Mouse (Mus musculus) liver, adult 2 months (tissue): ENCODE results near the gene Zfp747. TPM values are rescaled to one million over a fixed set of nuclear protein-coding genes. Genes with fewer than 3 reads are reported as not detected.

Experiments used
- DNase-seq: peaks from one replicate; pipeline ENCODE4 v3.0.0-alpha.2; 2011; ENCODE audit warnings: low read depth, low spot score; ENCODE audit errors: extremely low read depth
- H3K27ac ChIP-seq: fragments of 200-500 bp; replicated peaks from 2 replicates; pipeline ENCODE4 v1.5.1; 2012; ENCODE audit warnings: low read depth, mild to moderate bottlenecking, control low read depth, inconsistent platforms, low read length; ENCODE audit not compliant: insufficient read depth
- H3K27me3 ChIP-seq: fragments of 200-500 bp; 2 replicates; pipeline ENCODE4 v1.6.1; 2012; ENCODE audit warnings: mild to moderate bottlenecking, moderate library complexity, low read length, inconsistent platforms; ENCODE audit not compliant: control insufficient read depth, insufficient read depth
- H3K36me3 ChIP-seq: fragments of 200-500 bp; 2 replicates; pipeline ENCODE4 v1.6.1; 2012; ENCODE audit warnings: low read length, inconsistent platforms; ENCODE audit not compliant: control insufficient read depth, insufficient read depth
- H3K4me1 ChIP-seq: fragments of 200-500 bp; 2 replicates; pipeline ENCODE4 v1.6.1; 2011; ENCODE audit warnings: low read length; ENCODE audit not compliant: control insufficient read depth, insufficient read depth
- H3K4me3 ChIP-seq: fragments of 200-500 bp; 2 replicates; pipeline ENCODE4 v1.5.1; 2011; ENCODE audit warnings: low read depth, mild to moderate bottlenecking, control low read depth, low read length, moderate library complexity; ENCODE audit not compliant: insufficient read depth
- H3K79me2 ChIP-seq: fragments of 200-500 bp; 2 replicates; pipeline ENCODE4 v1.6.1; 2012; ENCODE audit warnings: inconsistent platforms, mild to moderate bottlenecking, low read length, moderate library complexity; ENCODE audit not compliant: control insufficient read depth, insufficient read depth
- H3K9ac ChIP-seq: fragments of 200-500 bp; 2 replicates; pipeline ENCODE4 v1.6.1; 2012; ENCODE audit warnings: low read depth, mild to moderate bottlenecking, control low read depth, inconsistent platforms, low read length
- CTCF ChIP-seq: fragments of 200-500 bp; IDR thresholded peaks from 2 replicates; pipeline ENCODE4 v1.5.1; 2011; ENCODE audit warnings: low read depth, low read length, control low read depth
- POLR2A ChIP-seq: fragments of 200-500 bp; IDR thresholded peaks from 2 replicates; pipeline ENCODE4 v1.6.1; 2011; ENCODE audit warnings: low read length, control low read depth; ENCODE audit not compliant: insufficient read depth; ENCODE audit errors: extremely low read depth
- WGBS: fragments of 180-500 bp; shearing (Covaris S2); methylation state at CpG from one replicate; pipeline ENCODE4 v1.1.7; 2018; 5-methylcytosine and 5-hydroxymethylcytosine counted together
- polyA plus RNA-seq: library from polyadenylated mRNA; depleted of rRNA; stranded (reverse); fragments of >200 nt; gene quantifications from 2 replicates; pipeline ENCODE4 v1.2.3, GENCODE M21; 2012; rRNA removed
- total RNA-seq: library from RNA; depleted of rRNA; stranded (reverse); fragments of >200 nt; gene quantifications from 2 replicates; pipeline ENCODE4 v1.2.3, GENCODE M21; 2014; rRNA removed

Gene Zfp747
- total and polyA plus RNA-seq, 2 experiments, result 3.7 to 4.0 TPM

- Histone ChIP-seq H3K27ac (no peak overlapping the region), H3K36me3 (no peaks in the 10 kb centered on the region), H3K9ac (no peak overlapping the region), H3K4me1 (peaks cover 12% of the 10 kb centered on the region), H3K4me3 (no peak overlapping the region), H3K79me2 (no peaks in the 10 kb centered on the region), H3K27me3 (no peaks in the 10 kb centered on the region)
- 52% methylated on average over 4 of the region's 4 CpGs for WGBS
- TF ChIP-seq CTCF, result no peak
- TF ChIP-seq POLR2A, result no peak
- no peak for DNase-seq
These were observed 38.2 kb downstream of the Zfp747 start for GRCm38 (mm10) chr7:127337636-127338035.

- Histone ChIP-seq H3K27ac (no peak overlapping the region), H3K27me3 (no peaks in the 10 kb centered on the region), H3K36me3 (no peaks in the 10 kb centered on the region), H3K9ac (no peak overlapping the region), H3K4me3 (no peak overlapping the region), H3K79me2 (no peaks in the 10 kb centered on the region), H3K4me1 (peaks cover 4% of the 10 kb centered on the region; the same call in 1 of the 2 replicates)
- WGBS, result 23% methylated on average over 4 of the region's 4 CpGs
- DNase-seq, result peak; percentile 96
- TF ChIP-seq POLR2A, result no peak
- TF ChIP-seq CTCF, result no peak
These were observed 40.2 kb downstream of the Zfp747 start for GRCm38 (mm10) chr7:127335604-127336003.

DNA sequence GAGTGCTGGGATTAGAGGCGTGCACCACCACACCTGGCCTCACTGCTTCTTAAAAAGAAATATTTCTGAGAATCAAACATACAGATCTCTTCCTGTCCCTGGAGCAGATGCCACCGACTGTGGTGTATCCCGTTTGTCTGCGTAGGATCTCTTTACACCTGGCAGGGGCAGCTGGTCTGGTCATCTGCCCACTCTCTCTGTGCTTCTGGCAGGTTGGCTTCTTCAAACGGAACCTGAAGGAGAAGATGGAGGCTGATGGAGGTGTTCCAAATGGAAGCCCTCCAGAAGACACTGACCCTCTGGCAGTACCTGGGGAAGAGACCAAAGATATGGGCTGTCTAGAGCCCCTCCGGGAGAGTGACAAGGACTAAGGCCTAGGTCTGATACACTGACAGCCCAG, 42.6 kb downstream of the Zfp747 start:
- Histone ChIP-seq H3K27me3 (no peaks in the 10 kb centered on the region), H3K36me3 (no peaks in the 10 kb centered on the region), H3K4me1 (peaks cover 4% of the 10 kb centered on the region; the same call in 1 of the 2 replicates), H3K27ac (no peak overlapping the region), H3K9ac (no peak overlapping the region), H3K79me2 (no peaks in the 10 kb centered on the region), H3K4me3 (no peak overlapping the region)
- WGBS, result 89% methylated on average over 6 of the region's 6 CpGs
- TF ChIP-seq POLR2A, result no peak
- TF ChIP-seq CTCF, result no peak
- DNase-seq, result no peak

DNA sequence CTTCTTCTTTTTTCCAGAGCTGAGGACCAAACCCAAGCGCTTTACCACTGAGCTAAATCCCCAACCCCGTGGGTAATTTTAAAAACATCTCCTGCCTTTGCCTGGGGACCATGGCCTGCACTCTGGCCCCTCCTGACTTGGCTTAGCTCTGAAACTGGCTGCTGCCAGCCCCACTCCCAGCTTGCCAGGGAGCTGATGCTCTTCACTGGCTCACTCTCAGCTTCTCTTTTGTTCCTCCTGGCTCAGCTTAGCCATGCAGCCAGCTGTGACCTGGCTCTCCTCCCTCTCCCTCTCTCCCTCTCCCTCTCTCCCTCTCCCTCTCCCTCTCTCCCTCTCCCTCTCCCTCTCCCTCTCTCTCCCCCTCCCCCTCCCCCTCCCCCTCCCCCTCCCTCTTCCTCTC, 49.2 kb downstream of the Zfp747 start:
- Histone ChIP-seq H3K4me1 (no peaks in the 10 kb centered on the region), H3K27me3 (no peaks in the 10 kb centered on the region), H3K4me3 (no peak overlapping the region), H3K27ac (no peak overlapping the region), H3K9ac (no peak overlapping the region), H3K79me2 (no peaks in the 10 kb centered on the region), H3K36me3 (no peaks in the 10 kb centered on the region)
- 73% methylated on average over 2 of the region's 2 CpGs for WGBS
- TF ChIP-seq POLR2A, result no peak
- TF ChIP-seq CTCF, result no peak
- DNase-seq, result no peak

- no peak for TF ChIP-seq CTCF
- Histone ChIP-seq H3K27ac (no peak overlapping the region), H3K36me3 (no peaks in the 10 kb centered on the region), H3K4me1 (no peaks in the 10 kb centered on the region), H3K9ac (no peak overlapping the region), H3K79me2 (no peaks in the 10 kb centered on the region), H3K4me3 (no peak overlapping the region), H3K27me3 (no peaks in the 10 kb centered on the region)
- DNase-seq, result no peak
- 89% methylated on average over 8 of the region's 8 CpGs for WGBS
These were observed 50.3 kb downstream of the Zfp747 start for GRCm38 (mm10) chr7:127325550-127325949.

DNA sequence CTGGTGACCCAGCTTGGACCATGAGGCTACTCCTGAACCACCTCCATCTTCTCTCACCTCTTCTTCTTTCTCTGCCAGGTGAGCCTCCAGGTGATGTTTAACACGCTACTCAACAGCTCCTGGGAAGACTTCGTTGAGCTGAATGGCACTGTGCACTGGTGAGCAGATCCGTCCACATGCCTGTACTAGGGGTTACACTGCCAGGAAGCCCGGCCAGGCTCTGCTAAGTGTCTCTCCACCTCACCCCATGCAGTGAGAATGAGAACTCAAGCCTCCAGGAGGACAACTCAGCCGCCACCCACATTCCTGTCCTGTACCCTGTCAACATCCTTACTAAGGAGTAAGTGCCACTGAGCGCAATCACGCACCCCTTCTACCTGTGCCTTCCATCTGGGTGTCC, 50.9 kb downstream of the Zfp747 start:
- Histone ChIP-seq H3K79me2 (no peaks in the 10 kb centered on the region), H3K36me3 (no peaks in the 10 kb centered on the region), H3K4me1 (no peaks in the 10 kb centered on the region), H3K27ac (no peak overlapping the region), H3K27me3 (no peaks in the 10 kb centered on the region), H3K9ac (no peak overlapping the region), H3K4me3 (no peak overlapping the region)
- no peak for DNase-seq
- TF ChIP-seq POLR2A (no peak), CTCF (no peak)
- 93% methylated on average over 7 of the region's 7 CpGs for WGBS

Other genes starting within 250 kb of the Zfp747 start
- gene Spn, start 238.2 kb downstream of the Zfp747 start, total RNA-seq, result 0.27 and 0.28 TPM in 2 replicates
- 0.54 and 0.88 TPM in 2 replicates for gene Spn, start 238.2 kb downstream of the Zfp747 start, polyA plus RNA-seq
- 12.4 and 12.6 TPM in 2 replicates for gene Cd2bp2, start 180.0 kb downstream of the Zfp747 start, total RNA-seq
- gene Cd2bp2, start 180.0 kb downstream of the Zfp747 start, polyA plus RNA-seq, result 10.1 and 11.8 TPM in 2 replicates
- gene Tbc1d10b, start 167.6 kb downstream of the Zfp747 start, total RNA-seq, result 5.3 and 7.0 TPM in 2 replicates
- 7.3 and 9.5 TPM in 2 replicates for gene Tbc1d10b, start 167.6 kb downstream of the Zfp747 start, polyA plus RNA-seq
- 1.5 and 8.6 TPM in 2 replicates for gene Mylpf, start 167.2 kb downstream of the Zfp747 start, total RNA-seq
- gene Mylpf, start 167.2 kb downstream of the Zfp747 start, polyA plus RNA-seq, result 0.71 and 0.93 TPM in 2 replicates
- 2.3 and 2.9 TPM in 2 replicates for gene Zfp553, start 143.0 kb downstream of the Zfp747 start, total RNA-seq
- 3.5 and 4.5 TPM in 2 replicates for gene Zfp553, start 143.0 kb downstream of the Zfp747 start, polyA plus RNA-seq
- gene Sept1, start 142.9 kb downstream of the Zfp747 start, total RNA-seq, result 1.4 and 1.5 TPM in 2 replicates
- 3.5 and 4.0 TPM in 2 replicates for gene Sept1, start 142.9 kb downstream of the Zfp747 start, polyA plus RNA-seq
- gene Zfp771, start 131.8 kb downstream of the Zfp747 start, total RNA-seq, result 19.6 and 30.1 TPM in 2 replicates
- gene Zfp771, start 131.8 kb downstream of the Zfp747 start, polyA plus RNA-seq, result 52.8 and 57.7 TPM in 2 replicates
- gene Dctpp1, start 115.3 kb downstream of the Zfp747 start, total RNA-seq, result 61.5 and 70.2 TPM in 2 replicates
- 70.7 and 73.4 TPM in 2 replicates for gene Dctpp1, start 115.3 kb downstream of the Zfp747 start, polyA plus RNA-seq
- gene Sephs2, start 102.0 kb downstream of the Zfp747 start, total RNA-seq, result 939 and 948 TPM in 2 replicates
- gene Sephs2, start 102.0 kb downstream of the Zfp747 start, polyA plus RNA-seq, result 388 and 524 TPM in 2 replicates
- gene Itgal, start 79.8 kb downstream of the Zfp747 start, total RNA-seq, result 4.3 and 5.2 TPM in 2 replicates
- 3.9 and 6.8 TPM in 2 replicates for gene Itgal, start 79.8 kb downstream of the Zfp747 start, polyA plus RNA-seq
- 7.7 and 9.5 TPM in 2 replicates for gene Zfp768, start 30.5 kb downstream of the Zfp747 start, total RNA-seq
- 21.2 and 28.0 TPM in 2 replicates for gene Zfp768, start 30.5 kb downstream of the Zfp747 start, polyA plus RNA-seq
- gene 9130019O22Rik, start 11.1 kb upstream of the Zfp747 start, total RNA-seq, result 2.0 and 2.3 TPM in 2 replicates
- 1.6 and 2.0 TPM in 2 replicates for gene 9130019O22Rik, start 11.1 kb upstream of the Zfp747 start, polyA plus RNA-seq
- gene E430018J23Rik, start 17.6 kb upstream of the Zfp747 start, total RNA-seq, result 4.9 and 5.8 TPM in 2 replicates
- gene E430018J23Rik, start 17.6 kb upstream of the Zfp747 start, polyA plus RNA-seq, result 5.4 and 7.7 TPM in 2 replicates
- 1.8 and 2.5 TPM in 2 replicates for gene Zfp764, start 30.8 kb upstream of the Zfp747 start, total RNA-seq
- gene Zfp764, start 30.8 kb upstream of the Zfp747 start, polyA plus RNA-seq, result 1.3 and 1.8 TPM in 2 replicates
- gene Zfp688, start 46.0 kb upstream of the Zfp747 start, total RNA-seq, result 2.9 and 3.0 TPM in 2 replicates
- gene Zfp688, start 46.0 kb upstream of the Zfp747 start, polyA plus RNA-seq, result 8.5 and 9.4 TPM in 2 replicates
- gene Zfp689, start 73.1 kb upstream of the Zfp747 start, total RNA-seq, result 0.47 and 0.74 TPM in 2 replicates
- 0.92 and 1.9 TPM in 2 replicates for gene Zfp689, start 73.1 kb upstream of the Zfp747 start, polyA plus RNA-seq
- 8.3 and 9.5 TPM in 2 replicates for gene Prr14, start 83.6 kb upstream of the Zfp747 start, total RNA-seq
- gene Prr14, start 83.6 kb upstream of the Zfp747 start, polyA plus RNA-seq, result 41.5 and 44.6 TPM in 2 replicates
- gene Fbrs, start 103.1 kb upstream of the Zfp747 start, total RNA-seq, result 3.6 and 6.4 TPM in 2 replicates
- gene Fbrs, start 103.1 kb upstream of the Zfp747 start, polyA plus RNA-seq, result 9.5 and 11.8 TPM in 2 replicates
- 10.9 and 13.8 TPM in 2 replicates for gene Srcap, start 135.9 kb upstream of the Zfp747 start, total RNA-seq
- gene Srcap, start 135.9 kb upstream of the Zfp747 start, polyA plus RNA-seq, result 8.9 and 9.6 TPM in 2 replicates
- 4.6 and 7.7 TPM in 2 replicates for gene Gm42715, start 143.5 kb upstream of the Zfp747 start, total RNA-seq
- gene Gm42715, start 143.5 kb upstream of the Zfp747 start, polyA plus RNA-seq, result 5.9 and 7.5 TPM in 2 replicates
- gene Tmem265, start 185.3 kb upstream of the Zfp747 start, total RNA-seq, result 2.7 and 2.8 TPM in 2 replicates
- gene Tmem265, start 185.3 kb upstream of the Zfp747 start, polyA plus RNA-seq, result 0.20 TPM in 1 of 2 replicates, not detected in the other
- gene Phkg2, start 197.3 kb upstream of the Zfp747 start, total RNA-seq, result 20.1 and 22.2 TPM in 2 replicates
- 33.4 and 40.5 TPM in 2 replicates for gene Phkg2, start 197.3 kb upstream of the Zfp747 start, polyA plus RNA-seq
- gene Ccdc189, start 212.5 kb upstream of the Zfp747 start, total RNA-seq, result 1.5 and 1.9 TPM in 2 replicates
- 1.3 and 1.7 TPM in 2 replicates for gene Ccdc189, start 212.5 kb upstream of the Zfp747 start, polyA plus RNA-seq
- gene Rnf40, start 212.7 kb upstream of the Zfp747 start, total RNA-seq, result 14.5 and 18.3 TPM in 2 replicates
- gene Rnf40, start 212.7 kb upstream of the Zfp747 start, polyA plus RNA-seq, result 12.4 and 13.6 TPM in 2 replicates
- 5.0 and 7.0 TPM in 2 replicates for gene Zfp629, start 239.7 kb upstream of the Zfp747 start, total RNA-seq
- 4.8 and 5.8 TPM in 2 replicates for gene Zfp629, start 239.7 kb upstream of the Zfp747 start, polyA plus RNA-seq